Mouse (Mus musculus): ENCODE data around the gene Marco.

Gene Marco

GRCm38 (mm10) chr1:120435591-120435990 lies 69.2 kb downstream of the Marco start:
- no peak for DNase-seq

GRCm38 (mm10) chr1:120430171-120430570 lies 74.7 kb downstream of the Marco start:
- no peak for DNase-seq

GRCm38 (mm10) chr1:120425587-120425986 lies 79.2 kb downstream of the Marco start:
- no peak for DNase-seq

Measured in B cell, adult 2 months (primary cell).